Mouse (Mus musculus) hindbrain, embryonic 16.5 days (tissue): ENCODE results near the gene Dctpp1. TPM values are rescaled to one million over a fixed set of nuclear protein-coding genes. Genes with fewer than 3 reads are reported as not detected.

Source experiments
- ATAC-seq: fragments of 200-750 bp; cut with Nextera tagmentation; 2 replicates; pipeline ENCODE4 v1.8.0; 2017; ENCODE audit warnings: moderate TSS enrichment, moderate library complexity
- H3K27ac ChIP-seq: fragments of 300-500 bp; sonication (generic); 2 replicates; pipeline ENCODE4 v1.5.1; 2014; ENCODE audit warnings: low read depth, mild to moderate bottlenecking, control low read depth, low read length, moderate library complexity
- H3K27me3 ChIP-seq: fragments of 300-500 bp; sonication (generic); replicated peaks from 2 replicates; pipeline ENCODE4 v1.6.1; 2014; ENCODE audit warnings: low read length; ENCODE audit not compliant: control insufficient read depth, insufficient read depth
- H3K36me3 ChIP-seq: fragments of 300-500 bp; sonication (generic); 2 replicates; pipeline ENCODE4 v1.6.1; 2014; ENCODE audit warnings: mild to moderate bottlenecking, low read length, moderate library complexity, mixed read lengths; ENCODE audit not compliant: control insufficient read depth, insufficient read depth
- H3K4me1 ChIP-seq: fragments of 300-500 bp; sonication (generic); 2 replicates; pipeline ENCODE4 v1.6.1; 2014; ENCODE audit warnings: low read depth, low read length; ENCODE audit not compliant: control insufficient read depth, insufficient read depth
- H3K4me2 ChIP-seq: fragments of 300-500 bp; sonication (generic); 2 replicates; pipeline ENCODE4 v1.6.1; 2014; ENCODE audit warnings: mild to moderate bottlenecking, low read length, control low read depth, moderate library complexity
- H3K4me3 ChIP-seq: fragments of 300-500 bp; sonication (generic); 2 replicates; pipeline ENCODE4 v1.5.1; 2014; ENCODE audit warnings: mild to moderate bottlenecking, low read length, control low read depth, moderate library complexity
- H3K9ac ChIP-seq: fragments of 300-500 bp; sonication (generic); 2 replicates; pipeline ENCODE4 v1.6.1; 2014; ENCODE audit warnings: low read depth, mild to moderate bottlenecking, control low read depth, low read length, moderate library complexity
- H3K9me3 ChIP-seq: fragments of 300-500 bp; sonication (generic); 2 replicates; pipeline ENCODE4 v1.6.1; 2014; ENCODE audit warnings: mild to moderate bottlenecking, low read length, moderate library complexity; ENCODE audit not compliant: control insufficient read depth
- WGBS: fragments of 180-500 bp; shearing (Covaris S2); extraction: QIAGEN DNeasy Blood & Tissue Kit; methylation state at CpG from one replicate; pipeline ENCODE4 v1.1.7; 2014; 5-methylcytosine and 5-hydroxymethylcytosine counted together
- polyA plus RNA-seq: library from polyadenylated mRNA; unstranded; fragments of >200 nt; fragmentation: Nextera tagmentation; extraction: Ambion mirVana; gene quantifications from 2 replicates; pipeline ENCODE4 v1.2.1, GENCODE M21; 2015

Dctpp1 gene
- polyA plus RNA-seq, 1 experiment from 2014 or later = 118 TPM

GRCm38 (mm10) chr7:127224616-127225015, 35.9 kb downstream of the Dctpp1 start:
- Histone ChIP-seq H3K27ac (no peak overlapping the region), H3K9me3 (no peaks in the 10 kb centered on the region), H3K4me2 (no peak overlapping the region), H3K27me3 (no peaks in the 10 kb centered on the region), H3K9ac (no peak overlapping the region), H3K4me3 (no peak overlapping the region), H3K36me3 (no peaks in the 10 kb centered on the region), H3K4me1 (no peaks in the 10 kb centered on the region)
- WGBS = 86% methylated on average over 6 of the region's 6 CpGs
- ATAC-seq = no peak

- Histone ChIP-seq H3K9me3 (no peaks in the 10 kb centered on the region), H3K4me2 (no peak overlapping the region), H3K27me3 (no peaks in the 10 kb centered on the region), H3K27ac (no peak overlapping the region), H3K36me3 (no peaks in the 10 kb centered on the region), H3K4me1 (no peaks in the 10 kb centered on the region), H3K4me3 (no peak overlapping the region), H3K9ac (no peak overlapping the region)
- 86% methylated on average over 6 of the region's 6 CpGs for WGBS
- ATAC-seq = no peak
These were observed 36.7 kb downstream of the Dctpp1 start for GRCm38 (mm10) chr7:127223515-127224478.

- no peaks in the 10 kb centered on the region for H3K36me3 ChIP-seq
- no peak overlapping the region for H3K27ac ChIP-seq
- no peak for ATAC-seq
- no peaks in the 10 kb centered on the region for H3K9me3 ChIP-seq
- H3K9ac ChIP-seq = no peak overlapping the region
- H3K4me3 ChIP-seq = no peak overlapping the region
- H3K4me1 ChIP-seq = no peaks in the 10 kb centered on the region
- no peak overlapping the region for H3K4me2 ChIP-seq
- WGBS = 97% methylated on average over 3 of the region's 3 CpGs
- no peaks in the 10 kb centered on the region for H3K27me3 ChIP-seq
These were observed 37.4 kb downstream of the Dctpp1 start for GRCm38 (mm10) chr7:127223106-127223505.

GRCm38 (mm10) chr7:127220440-127220839, 40.1 kb downstream of the Dctpp1 start:
- 84% methylated on average over 6 of the region's 6 CpGs for WGBS
- no peaks in the 10 kb centered on the region; the same call in 1 of the 2 replicates for H3K4me1 ChIP-seq
- no peaks in the 10 kb centered on the region for H3K27me3 ChIP-seq
- no peak overlapping the region for H3K9ac ChIP-seq
- H3K9me3 ChIP-seq = no peaks in the 10 kb centered on the region
- no peak for ATAC-seq
- no peak overlapping the region for H3K4me2 ChIP-seq
- no peak overlapping the region for H3K27ac ChIP-seq
- no peak overlapping the region for H3K4me3 ChIP-seq
- no peaks in the 10 kb centered on the region for H3K36me3 ChIP-seq

DNA sequence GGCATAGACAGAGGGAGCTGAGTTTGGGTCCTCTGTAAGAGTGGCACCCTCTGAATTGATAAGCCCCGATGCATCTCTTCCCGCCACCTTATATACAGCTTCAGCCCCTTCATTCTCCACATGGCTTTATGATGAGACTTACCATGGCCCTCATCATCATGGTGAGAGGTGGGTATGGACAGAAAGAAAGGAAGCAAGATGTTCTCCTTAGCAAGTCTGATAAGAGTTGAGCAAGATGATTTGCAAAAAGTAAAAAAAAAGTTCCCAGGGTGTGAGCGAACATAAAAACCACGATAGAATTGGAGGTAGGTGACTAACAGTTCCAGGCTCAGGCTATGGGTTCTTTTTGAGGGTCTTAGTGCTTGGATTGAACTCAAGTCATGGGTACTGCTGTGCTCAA, 41.8 kb downstream of the Dctpp1 start:
- H3K36me3 ChIP-seq = no peaks in the 10 kb centered on the region
- H3K27me3 ChIP-seq = no peaks in the 10 kb centered on the region
- H3K9me3 ChIP-seq = no peaks in the 10 kb centered on the region
- no peak for ATAC-seq
- no peak overlapping the region for H3K4me2 ChIP-seq
- no peak overlapping the region for H3K4me3 ChIP-seq
- WGBS = 93% methylated on average over 4 of the region's 4 CpGs
- H3K9ac ChIP-seq = no peak overlapping the region
- no peak overlapping the region for H3K27ac ChIP-seq
- H3K4me1 ChIP-seq = no peaks in the 10 kb centered on the region; the same call in none of the 2 replicates

DNA sequence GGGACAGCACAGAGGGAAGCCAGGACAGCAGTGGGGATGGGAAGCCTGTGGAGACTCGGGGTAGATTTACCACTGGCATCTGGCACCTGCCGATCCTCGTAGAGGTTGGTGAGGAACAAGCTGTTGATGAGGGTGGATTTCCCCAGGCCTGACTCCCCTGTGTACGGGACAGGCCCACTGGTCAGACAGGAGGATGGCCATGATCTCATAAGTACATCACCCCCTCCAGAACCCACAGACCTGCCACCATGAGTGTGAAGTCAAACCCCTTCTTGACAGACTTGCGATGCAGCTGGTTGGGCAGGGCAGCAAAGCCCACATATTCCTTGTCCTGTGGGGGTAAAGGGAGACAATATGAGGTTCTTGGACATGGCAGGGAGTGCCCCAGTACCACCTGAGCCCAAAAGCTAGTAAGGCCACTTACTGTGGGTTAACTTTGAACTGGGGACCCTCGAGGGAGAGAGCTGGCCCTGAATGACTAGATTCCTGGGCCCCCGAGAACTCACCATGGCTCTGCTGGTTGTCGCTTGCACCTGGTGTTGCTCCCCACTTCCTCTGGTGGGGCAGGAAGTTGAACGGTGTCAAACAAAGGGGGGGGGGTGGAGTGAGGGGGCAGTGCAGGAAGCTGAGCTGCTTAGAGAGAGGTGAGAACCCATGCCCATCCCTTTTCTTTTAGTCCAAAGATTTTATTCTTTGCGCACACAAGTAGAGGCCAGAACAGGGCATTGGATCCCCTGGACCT, 42.4 kb downstream of the Dctpp1 start:
- Histone ChIP-seq H3K4me2 (no peak overlapping the region), H3K4me3 (no peak overlapping the region), H3K36me3 (no peaks in the 10 kb centered on the region), H3K9ac (no peak overlapping the region), H3K27ac (no peak overlapping the region), H3K27me3 (no peaks in the 10 kb centered on the region), H3K4me1 (no peaks in the 10 kb centered on the region; the same call in none of the 2 replicates), H3K9me3 (no peaks in the 10 kb centered on the region)
- ATAC-seq = no peak
- 84% methylated on average over 10 of the region's 10 CpGs for WGBS

DNA sequence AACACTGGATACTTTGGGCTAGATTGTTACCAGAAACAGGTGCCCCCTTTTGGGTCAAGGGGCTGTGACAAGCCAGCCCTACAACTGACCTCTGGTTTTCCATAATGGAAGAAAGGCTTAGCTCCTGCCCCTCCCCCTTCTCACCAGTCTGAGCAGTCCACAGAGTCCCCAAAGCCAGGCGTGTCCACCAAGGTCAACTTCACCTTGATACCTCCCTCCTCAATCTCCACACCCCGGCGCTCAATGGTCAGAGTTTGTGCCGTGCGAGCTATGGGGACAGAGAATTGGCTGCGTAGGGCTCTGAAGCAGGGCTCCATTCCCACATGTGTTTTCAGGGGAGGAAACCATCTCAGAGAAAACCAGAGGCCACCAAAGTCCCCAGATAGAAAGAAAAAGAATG, 43.0 kb downstream of the Dctpp1 start:
- no peak for ATAC-seq
- Histone ChIP-seq H3K9me3 (no peaks in the 10 kb centered on the region), H3K27ac (no peak overlapping the region), H3K4me3 (no peak overlapping the region), H3K4me2 (no peak overlapping the region), H3K4me1 (no peaks in the 10 kb centered on the region; the same call in none of the 2 replicates), H3K27me3 (no peaks in the 10 kb centered on the region), H3K9ac (no peak overlapping the region), H3K36me3 (no peaks in the 10 kb centered on the region)
- 90% methylated on average over 6 of the region's 6 CpGs for WGBS

DNA sequence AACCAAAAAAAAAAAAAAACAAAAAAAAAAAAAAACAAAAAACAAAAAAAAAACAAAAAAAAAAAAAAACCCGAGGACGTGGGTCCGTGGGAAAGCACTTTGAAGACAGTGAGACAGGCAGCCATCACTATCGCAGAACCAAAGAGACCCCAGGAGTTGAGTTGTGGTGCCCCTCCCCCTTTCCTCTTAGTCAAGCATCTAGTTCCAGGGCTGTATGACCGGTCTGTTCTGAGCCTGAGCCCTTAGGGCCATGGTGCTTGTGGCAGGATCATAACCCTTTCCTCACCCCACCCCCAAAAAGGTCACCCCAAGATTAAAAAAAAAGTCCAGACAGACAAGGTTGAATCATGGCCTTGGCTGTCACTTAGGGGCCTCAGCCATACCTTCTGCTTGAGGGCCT, 44.2 kb downstream of the Dctpp1 start:
- Histone ChIP-seq H3K36me3 (no peaks in the 10 kb centered on the region), H3K9me3 (no peaks in the 10 kb centered on the region), H3K4me2 (no peak overlapping the region), H3K27me3 (no peaks in the 10 kb centered on the region), H3K9ac (no peak overlapping the region), H3K4me1 (no peaks in the 10 kb centered on the region; the same call in none of the 2 replicates), H3K4me3 (no peak overlapping the region), H3K27ac (no peak overlapping the region)
- WGBS = 73% methylated on average over 5 of the region's 5 CpGs
- no peak for ATAC-seq
